14 mouse cellular contexts compared by ENCODE assay signal in genomic region chr3:97037119-97037518, GRCm38 (mm10).
DNase-seq lines count a peak whose midpoint lies in the region; ATAC-seq lines count a peak whose summit lies in the region.
"Had no signal": no experiment of that assay in that cellular context is flagged by ENCODE, and none has a peak within 500 bp of the region (broad histone marks: within the 10 kb centered on the region; RNA-seq: fewer than 3 reads in every experiment).

No protein-coding gene starts in this region.

- H3K4me2 ChIP-seq in hindbrain, embryonic 13.5 days, result no peak overlapping the region
- H3K4me2 ChIP-seq: limb, embryonic 13.5 days had no signal

- peaks cover 11% of the 10 kb centered on the region; the same call in 1 of the 2 replicates for H3K27me3 ChIP-seq in hindbrain, embryonic 13.5 days
- no peaks in the 10 kb centered on the region; the same call in 1 of the 2 replicates for H3K27me3 ChIP-seq in hindbrain, embryonic 10.5 days (ENCODE audit: insufficient read depth, poor library complexity, severe bottlenecking)

- H3K4me1 ChIP-seq in hindbrain, embryonic 13.5 days (replicated peaks), result peaks cover 12% of the 10 kb centered on the region
- H3K4me1 ChIP-seq in hindbrain, embryonic 10.5 days (replicated peaks), result peaks cover 4% of the 10 kb centered on the region

- H3K4me3 ChIP-seq in hindbrain, embryonic 13.5 days, result no peak overlapping the region
- no peak overlapping the region for H3K4me3 ChIP-seq in hindbrain, embryonic 10.5 days
- H3K4me3 ChIP-seq: limb, embryonic 13.5 days had no signal

- whole genome bisulfite sequencing in hindbrain, embryonic 13.5 days, result 37% methylated on average over 6 of the region's 6 CpGs
- 54% methylated on average over 6 of the region's 6 CpGs for WGBS in hindbrain, embryonic 10.5 days

- no peak overlapping the region for H3K27ac ChIP-seq in hindbrain, embryonic 13.5 days
- no peak overlapping the region for H3K27ac ChIP-seq in hindbrain, embryonic 10.5 days
- H3K27ac ChIP-seq: limb, embryonic 13.5 days; macrophage; stomach, postnatal 0 days had no signal

- H3K36me3 ChIP-seq in hindbrain, embryonic 13.5 days, result no peaks in the 10 kb centered on the region
- H3K36me3 ChIP-seq in hindbrain, embryonic 10.5 days, result no peaks in the 10 kb centered on the region
- H3K36me3 ChIP-seq: limb, embryonic 13.5 days had no signal

- peak; percentile 14 for DNase-seq in cerebellum, adult 9-10 months
- DNase-seq in cerebellum, postnatal 4 days (ENCODE audit: low spot score in 2 of 2), result no peak
- no peak for DNase-seq in hindbrain, embryonic 10.5 days (ENCODE audit: low spot score)
- peak; percentile 49 for DNase-seq in layer of hippocampus, adult 9-11 months
- peak; percentile 76 to 84 for DNase-seq in lung, postnatal 4 days
- no peak for DNase-seq in testis, postnatal 10 days (ENCODE audit: low spot score)
- DNase-seq: adrenal gland, postnatal 36 days; kidney, postnatal 4 days had no signal

- H3K9ac ChIP-seq in hindbrain, embryonic 13.5 days, result no peak overlapping the region
- H3K9ac ChIP-seq: limb, embryonic 13.5 days had no signal

- ATAC-seq in hindbrain, embryonic 13.5 days (ENCODE audit: low FRiP score), result peak; percentile 49; the same call in 1 of the 2 replicates
- no peak for ATAC-seq in megakaryocyte-erythroid progenitor cell, adult 5-6 weeks (replicated peaks; ENCODE audit: low FRiP score, low TSS enrichment, poor library complexity, severe bottlenecking)
- ATAC-seq: intestine, embryonic 16.5 days had no signal

- no peaks in the 10 kb centered on the region for H3K9me3 ChIP-seq in hindbrain, embryonic 13.5 days
- H3K9me3 ChIP-seq in hindbrain, embryonic 10.5 days, result no peaks in the 10 kb centered on the region
- H3K9me3 ChIP-seq: limb, embryonic 13.5 days had no signal

Comparison
In these comparisons a context has a peak if more than half of its experiments do, and no peak if none do; other contexts are left out.
1. DNase-seq: peak in cerebellum, adult 9-10 months (single experiment), layer of hippocampus, adult 9-11 months (single experiment) and lung, postnatal 4 days (2 of 2); none in cerebellum, postnatal 4 days (0 of 2), hindbrain, embryonic 10.5 days (single experiment) and testis, postnatal 10 days (single experiment).